Mouse (Mus musculus) ovary, postnatal 10 days (tissue): ENCODE results near the gene Luc7l3.
"Not testable (repeated sequence)": the region's sequence is repeated elsewhere in the genome, so short reads cannot be mapped to it uniquely, and the experiment has no call there.

ENCODE experiments used
- DNase-seq: peaks from one replicate; pipeline ENCODE4 v3.0.0; 2022; ENCODE audit warnings: low spot score

Gene Luc7l3

GRCm38 (mm10) chr11:94290062-94290740 lies 31.6 kb downstream of the Luc7l3 start:
- DNase-seq, result no peak

- DNase-seq, result no peak
These were observed 34.7 kb downstream of the Luc7l3 start for GRCm38 (mm10) chr11:94287105-94287504.

- DNase-seq, result no peak
These were observed 35.8 kb downstream of the Luc7l3 start for GRCm38 (mm10) chr11:94285886-94286574.

GRCm38 (mm10) chr11:94283536-94284099 lies 38.2 kb downstream of the Luc7l3 start:
- DNase-seq, result no peak

DNA sequence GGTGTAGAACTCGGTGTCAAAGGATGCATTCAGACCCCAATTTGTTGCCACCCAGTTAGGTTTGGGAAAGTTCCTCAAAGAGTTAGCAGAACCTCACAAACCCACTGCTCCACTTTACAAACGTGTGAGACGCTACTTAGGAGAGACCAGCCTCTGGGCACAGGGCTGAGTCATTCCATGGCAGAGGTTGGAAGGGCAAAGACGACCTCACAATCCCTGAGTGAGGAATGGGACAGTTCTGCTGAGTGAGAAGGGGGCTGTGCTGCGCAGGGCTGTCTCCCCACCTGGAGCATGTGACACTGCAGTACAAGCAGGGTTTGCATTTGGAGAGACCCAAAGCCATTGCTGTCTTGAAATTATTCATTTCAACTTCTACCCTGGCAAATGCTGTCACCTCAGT lies 39.5 kb downstream of the Luc7l3 start:
- DNase-seq, result no peak

DNA sequence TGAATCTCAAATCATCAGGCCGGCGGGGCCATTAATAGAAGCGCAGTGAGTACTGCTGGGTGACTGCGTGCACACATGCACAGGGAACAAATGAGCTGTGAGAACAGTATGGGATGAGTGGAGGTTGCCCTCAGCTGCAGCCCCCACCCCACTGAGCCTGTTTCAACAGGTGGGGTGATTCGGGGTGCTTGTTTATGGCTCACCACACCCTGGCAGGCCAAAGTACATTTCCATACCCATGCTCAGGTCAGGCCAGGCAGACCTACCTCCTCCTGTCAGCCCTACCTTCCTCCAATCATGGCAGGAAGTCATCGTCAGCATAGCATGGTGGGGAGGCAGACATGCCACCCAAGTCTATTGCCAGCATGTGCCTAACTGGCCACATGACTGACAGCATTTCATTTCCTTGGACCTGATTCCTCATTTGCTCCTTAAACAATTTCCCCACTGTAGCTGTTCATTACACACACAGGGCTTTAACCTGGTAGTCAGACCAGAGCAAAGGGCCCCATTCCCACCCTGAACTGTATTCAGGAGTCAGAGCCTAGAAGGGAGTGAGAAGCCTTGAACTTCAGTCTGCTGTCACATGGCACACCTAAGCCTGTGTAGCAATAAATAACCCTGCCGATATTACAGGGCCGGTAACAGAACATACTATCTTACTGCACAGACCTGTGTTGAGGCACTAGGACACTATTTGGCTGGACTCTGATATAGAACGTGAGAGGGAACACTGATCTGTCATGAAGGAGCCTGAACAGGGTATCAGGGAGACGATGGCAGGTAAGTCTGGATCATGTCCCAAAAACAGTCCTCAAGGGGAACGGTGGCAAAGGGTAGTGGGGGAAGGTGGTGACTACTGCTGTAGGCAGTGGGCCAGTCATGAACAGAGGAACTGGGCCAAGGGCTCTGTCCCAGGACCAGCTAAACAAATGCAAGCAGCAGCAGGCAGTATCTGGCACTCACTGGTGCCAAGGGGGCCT lies 40.3 kb downstream of the Luc7l3 start, which contains the start of gene Gm21885:
Gene Gm21885, plus strand, starts transcription at position 675 of the 983 bp plus-strand sequence.
- no peak for DNase-seq

DNA sequence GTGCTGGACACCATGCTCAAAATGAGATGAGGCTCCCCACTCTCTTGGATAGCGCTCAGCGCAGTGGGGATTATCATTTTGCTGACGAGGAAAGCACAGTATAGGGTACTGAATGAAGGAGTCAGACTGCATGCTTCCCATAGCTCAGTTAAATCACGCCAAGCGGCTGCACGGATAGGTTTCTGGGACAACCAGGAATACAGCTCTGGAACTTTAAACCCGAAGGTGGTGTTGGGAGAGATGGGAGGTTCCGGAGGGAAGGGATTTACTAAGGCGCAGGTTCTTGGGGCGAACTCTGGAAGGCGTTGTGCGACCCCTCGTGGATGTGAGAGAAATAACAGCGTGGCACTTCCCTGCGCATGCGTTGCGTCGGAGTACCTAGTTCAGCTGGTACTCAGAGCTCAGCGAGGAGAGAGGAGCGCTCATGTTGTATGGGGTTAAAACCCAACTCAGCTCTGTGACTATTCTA lies 44.9 kb downstream of the Luc7l3 start:
- DNase-seq, result peak; percentile 78

- DNase-seq, result no peak
These were observed 46.1 kb downstream of the Luc7l3 start for GRCm38 (mm10) chr11:94275686-94276085.

- no peak for DNase-seq
These were observed 46.6 kb downstream of the Luc7l3 start for GRCm38 (mm10) chr11:94275226-94275625.

DNA sequence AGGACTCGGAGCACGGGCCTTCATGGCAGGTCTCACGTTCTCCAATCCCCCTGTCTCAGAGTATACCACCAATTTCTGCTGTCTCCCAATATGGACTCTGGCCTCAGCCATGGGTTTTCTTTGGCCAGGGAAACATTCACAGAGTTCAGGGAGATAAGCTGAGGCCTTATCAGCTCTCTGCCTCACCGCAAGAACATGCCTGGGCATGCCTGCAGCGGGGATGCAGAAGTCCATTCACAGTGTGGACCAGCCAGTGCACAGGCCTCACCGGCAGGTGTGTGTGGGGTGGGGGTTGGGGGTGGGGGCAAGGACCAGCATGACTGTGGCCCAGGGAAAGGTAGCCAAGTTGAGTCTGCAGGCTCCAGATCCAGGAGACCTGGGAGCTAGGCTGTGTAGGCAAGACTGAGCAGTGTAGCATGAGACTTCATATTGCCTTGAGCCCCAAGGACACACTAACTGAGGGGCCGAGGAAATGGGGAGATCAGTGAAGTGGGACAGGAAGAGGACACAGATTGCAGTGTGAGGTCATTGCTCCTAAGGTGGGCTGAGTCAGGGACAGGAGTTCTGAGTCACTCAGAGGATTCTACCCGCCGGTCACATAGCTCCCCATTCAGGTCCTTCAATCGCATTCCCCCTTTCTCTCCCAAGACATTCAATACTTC lies 47.5 kb downstream of the Luc7l3 start:
- no peak for DNase-seq

- DNase-seq, result no peak
These were observed 48.5 kb downstream of the Luc7l3 start for GRCm38 (mm10) chr11:94272960-94273927.

GRCm38 (mm10) chr11:94271015-94271414 lies 50.8 kb downstream of the Luc7l3 start:
- DNase-seq, result no peak

- DNase-seq, result no peak
These were observed 51.9 kb downstream of the Luc7l3 start for GRCm38 (mm10) chr11:94269906-94270305.

DNA sequence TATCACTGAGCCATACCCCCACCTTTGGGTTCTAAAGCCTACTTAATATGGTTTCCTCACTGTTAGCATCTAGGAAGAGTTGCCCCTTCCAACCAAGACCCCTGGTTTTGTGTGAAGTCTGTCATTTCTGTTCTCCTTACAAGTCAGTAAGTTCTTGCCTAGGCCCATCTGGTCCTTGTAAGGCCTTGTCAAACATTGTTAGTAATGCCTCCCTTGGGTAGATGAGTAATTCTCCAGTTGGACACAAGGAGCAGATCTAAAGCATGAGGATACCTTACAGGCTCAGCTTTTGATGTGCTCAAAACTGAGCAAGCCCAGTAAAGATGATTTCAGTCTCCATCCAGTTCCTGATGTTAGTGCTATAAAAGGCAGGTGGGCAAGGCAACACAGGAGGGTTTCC lies 53.0 kb downstream of the Luc7l3 start:
- no peak for DNase-seq

DNA sequence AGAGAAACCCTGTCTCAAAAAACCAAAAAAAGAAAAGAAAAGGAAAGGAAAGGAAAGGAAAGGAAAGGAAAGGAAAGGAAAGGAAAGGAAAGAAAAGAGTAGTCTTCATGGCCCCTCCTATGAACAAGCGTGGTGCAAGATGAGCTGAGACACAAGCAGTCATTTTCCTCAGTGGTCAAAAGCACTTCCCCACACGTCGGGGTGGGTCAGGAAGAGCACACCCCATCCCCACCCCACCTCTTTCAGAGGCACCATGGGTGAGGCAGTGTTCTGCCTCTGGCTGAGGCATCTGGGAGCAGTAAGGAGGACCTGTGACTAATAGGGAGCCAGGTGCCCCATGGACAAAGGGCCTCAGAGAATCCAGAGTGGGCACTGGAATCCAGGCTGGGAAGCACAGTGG lies 55.6 kb downstream of the Luc7l3 start:
- DNase-seq, result not testable (repeated sequence)

DNA sequence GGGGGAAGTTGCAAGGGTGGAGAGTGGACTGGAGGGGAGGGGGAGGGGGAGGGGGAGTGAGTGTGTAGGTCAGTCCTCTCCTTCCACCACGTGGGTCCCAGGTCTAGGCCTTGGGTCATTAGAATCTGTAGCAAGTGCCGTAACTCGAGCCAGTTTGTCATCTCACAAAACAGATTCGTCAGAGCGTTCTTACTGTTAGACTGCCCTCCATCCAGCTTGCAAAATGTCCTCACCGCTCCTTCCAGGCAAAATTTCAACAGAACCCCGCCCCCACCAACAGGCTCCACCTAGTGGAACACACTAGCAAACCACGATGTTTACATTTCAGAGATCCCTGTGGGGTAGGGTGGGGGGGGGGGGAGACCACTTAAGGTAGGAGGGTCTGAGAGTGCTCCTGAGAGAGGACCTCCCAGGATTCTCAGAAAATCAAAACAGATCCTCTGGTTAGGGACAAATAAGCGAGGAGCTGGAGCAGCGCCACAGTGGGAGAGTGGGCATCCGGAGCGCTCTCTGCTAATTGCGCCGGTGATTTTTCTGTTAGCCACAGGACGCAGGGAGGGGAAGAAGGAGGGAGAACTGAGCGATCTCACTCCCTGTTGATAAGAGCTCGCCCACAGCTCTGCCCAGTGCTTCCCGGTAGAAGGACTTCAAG lies 56.5 kb downstream of the Luc7l3 start:
- no peak for DNase-seq

DNA sequence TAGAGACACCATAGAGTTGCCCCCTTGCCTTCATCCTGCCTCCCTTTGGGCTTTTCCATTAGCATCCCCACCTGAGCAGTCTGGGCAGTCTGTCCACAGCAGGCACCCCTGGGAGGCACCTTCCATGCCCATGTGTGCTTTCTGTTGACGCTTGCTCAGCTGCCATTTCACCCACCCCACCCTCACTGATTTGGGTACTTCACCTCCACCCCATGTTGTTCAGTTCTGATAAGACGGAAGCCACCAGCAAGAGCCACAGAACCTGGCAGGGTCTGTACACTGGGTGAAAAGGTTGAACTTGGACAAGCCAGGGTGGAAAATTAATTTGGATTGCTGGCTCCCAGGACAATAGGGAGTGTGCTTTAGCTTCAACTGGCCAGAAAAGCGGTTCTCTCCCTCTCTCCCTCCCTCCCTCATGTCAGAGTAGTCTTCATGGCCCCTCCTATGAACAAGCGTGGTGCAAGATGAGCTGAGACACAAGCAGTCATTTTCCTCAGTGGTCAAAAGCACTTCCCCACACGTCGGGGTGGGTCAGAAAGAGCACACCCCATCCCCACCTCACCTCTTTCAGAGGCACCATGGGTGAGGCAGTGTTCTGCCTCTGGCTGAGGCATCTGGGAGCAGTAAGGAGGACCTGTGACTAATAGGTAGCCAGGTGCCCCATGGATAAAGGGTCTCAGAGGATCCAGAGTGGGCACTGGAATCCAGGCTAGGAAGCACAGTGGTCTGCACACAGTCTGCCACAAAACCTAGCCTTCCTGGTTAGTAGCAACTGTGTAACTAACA lies 60.0 kb downstream of the Luc7l3 start:
- no peak for DNase-seq

DNA sequence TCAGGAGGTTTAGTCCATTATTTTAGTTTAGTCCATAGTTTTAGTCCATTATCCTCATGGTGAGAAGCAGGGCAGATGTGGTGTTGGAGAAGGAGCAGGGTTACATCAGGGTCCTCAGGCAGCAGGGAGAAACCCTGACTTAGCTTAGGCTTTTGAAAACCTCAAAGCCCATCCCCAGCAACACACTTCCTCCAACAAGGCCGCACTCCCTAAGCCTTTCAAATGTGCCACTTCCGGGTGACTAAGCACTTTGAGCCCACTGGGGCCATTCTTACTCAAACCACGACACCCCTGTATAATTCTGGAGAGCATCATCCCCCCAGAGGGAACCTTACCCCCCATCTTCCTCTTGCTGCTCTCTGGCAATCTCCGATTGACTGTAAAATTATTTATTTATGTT lies 62.0 kb downstream of the Luc7l3 start:
- no peak for DNase-seq

DNA sequence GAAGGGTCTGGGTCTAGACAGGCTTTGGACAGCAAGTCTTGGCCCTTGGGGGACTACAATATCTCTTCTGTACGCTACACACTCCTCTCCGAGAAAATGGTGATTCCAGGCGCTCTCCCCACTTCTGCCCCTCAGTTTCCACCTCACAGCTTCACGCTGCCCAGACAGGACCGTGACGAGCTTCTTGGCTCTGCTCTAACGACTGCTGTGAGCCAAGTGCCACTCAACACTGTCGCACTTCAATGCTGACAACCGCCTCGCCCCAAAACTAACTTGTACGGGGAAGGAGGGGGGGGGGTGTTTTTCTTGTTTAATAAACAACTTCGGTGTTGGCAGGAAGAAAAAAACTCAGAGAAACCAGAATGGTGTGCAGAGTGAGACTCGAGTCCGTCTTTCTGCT lies 63.8 kb downstream of the Luc7l3 start:
- DNase-seq, result no peak
